26 mouse cellular contexts compared by ENCODE assay signal in the genomic region with DNA sequence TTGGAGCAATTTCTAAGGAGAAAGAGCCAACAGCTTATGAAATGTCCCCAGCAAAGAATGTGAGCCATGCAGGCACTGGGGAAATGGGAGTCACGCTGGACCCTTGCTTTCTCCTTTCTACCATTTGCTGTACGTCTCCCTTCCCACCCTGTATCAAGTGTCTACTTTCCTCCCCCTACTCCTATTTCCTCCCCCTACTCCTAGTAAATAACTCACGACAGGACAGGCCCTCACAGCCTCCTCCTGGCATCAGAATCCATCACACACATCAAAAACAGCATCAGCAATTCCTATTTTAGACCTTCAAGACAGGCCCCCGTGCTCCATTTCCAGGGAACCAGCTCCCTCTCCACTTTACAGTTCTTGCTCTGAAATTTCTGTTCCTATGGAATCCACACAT. TPM values are rescaled to one million over a fixed set of nuclear protein-coding genes. Genes with fewer than 3 reads are reported as not detected.
DNase-seq lines count a peak whose midpoint lies in the region; ATAC-seq and TF ChIP-seq lines count a peak whose summit lies in the region.
"Had no signal": no experiment of that assay in that cellular context is flagged by ENCODE, and none has a peak within 500 bp of the region (broad histone marks: within the 10 kb centered on the region; RNA-seq: fewer than 3 reads in every experiment).

No protein-coding gene starts in this region.

- 27% methylated on average over 4 of the region's 4 CpGs for WGBS in kidney, embryonic 14.5 days
- 37% methylated on average over 4 of the region's 4 CpGs for WGBS in kidney, postnatal 0 days

- peak overlapping the region; percentile 55; the same call in 1 of the 2 replicates for H3K27ac ChIP-seq in kidney, embryonic 14.5 days (ENCODE audit: low read depth, low read length)
- H3K27ac ChIP-seq in kidney, postnatal 0 days, result no peak overlapping the region
- H3K27ac ChIP-seq: embryonic facial prominence, embryonic 10.5 days; embryonic facial prominence, embryonic 13.5 days; forebrain, embryonic 12.5 days; forebrain, embryonic 15.5 days; hindbrain, embryonic 10.5 days; hindbrain, embryonic 13.5 days; intestine, embryonic 15.5 days had no signal

- H3K36me3 ChIP-seq in kidney, embryonic 14.5 days (ENCODE audit: control insufficient read depth, insufficient read depth, low read length), result peaks cover 24% of the 10 kb centered on the region; the same call in 1 of the 2 replicates
- peaks cover 16% of the 10 kb centered on the region; the same call in 1 of the 2 replicates for H3K36me3 ChIP-seq in kidney, postnatal 0 days (ENCODE audit: insufficient read depth, low read length)

- no peaks in the 10 kb centered on the region for H3K9me3 ChIP-seq in kidney, embryonic 14.5 days (ENCODE audit: control insufficient read depth, low read length)
- H3K9me3 ChIP-seq in kidney, postnatal 0 days (replicated peaks; ENCODE audit: low read length), result no peaks in the 10 kb centered on the region
- H3K9me3 ChIP-seq: embryonic facial prominence, embryonic 10.5 days; embryonic facial prominence, embryonic 13.5 days; forebrain, embryonic 12.5 days; forebrain, embryonic 15.5 days; hindbrain, embryonic 10.5 days; hindbrain, embryonic 13.5 days; intestine, embryonic 15.5 days had no signal

- H3K27me3 ChIP-seq in kidney, embryonic 14.5 days (ENCODE audit: control insufficient read depth, insufficient read depth, low read length), result no peaks in the 10 kb centered on the region
- no peaks in the 10 kb centered on the region for H3K27me3 ChIP-seq in kidney, postnatal 0 days (ENCODE audit: insufficient read depth, low read length)
- H3K27me3 ChIP-seq: embryonic facial prominence, embryonic 13.5 days; forebrain, embryonic 12.5 days; forebrain, embryonic 15.5 days; hindbrain, embryonic 13.5 days; intestine, embryonic 15.5 days had no signal

- no peaks in the 10 kb centered on the region for H3K4me1 ChIP-seq in kidney, embryonic 14.5 days (ENCODE audit: control insufficient read depth, insufficient read depth, low read length)
- no peaks in the 10 kb centered on the region for H3K4me1 ChIP-seq in kidney, postnatal 0 days (replicated peaks; ENCODE audit: insufficient read depth, low read length)
- H3K4me1 ChIP-seq: embryonic facial prominence, embryonic 10.5 days; forebrain, embryonic 12.5 days; hindbrain, embryonic 10.5 days; hindbrain, embryonic 13.5 days; intestine, embryonic 15.5 days had no signal

- DNase-seq in frontal cortex, postnatal 25 days (ENCODE audit: low spot score in 2 of 2), result no peak
- no peak for DNase-seq in kidney, adult 9 months
- DNase-seq in kidney, postnatal 0 days (ENCODE audit: low spot score), result peak; percentile 60
- no peak for DNase-seq in kidney, postnatal 4 days
- DNase-seq: adrenal gland, postnatal 10 days; adrenal gland, postnatal 36 days; cerebellum, adult 11 months; cerebellum, adult 8-10 months; cerebellum, postnatal 10 days; cerebellum, postnatal 36 days; embryo, embryonic 11 days; gastrocnemius, postnatal 36 days; heart, postnatal 36 days had no signal

- no peak overlapping the region for H3K4me3 ChIP-seq in kidney, embryonic 14.5 days (ENCODE audit: low read length)
- H3K4me3 ChIP-seq in kidney, postnatal 0 days (replicated peaks; ENCODE audit: low read depth, low read length), result no peak overlapping the region
- H3K4me3 ChIP-seq: embryonic facial prominence, embryonic 10.5 days; embryonic facial prominence, embryonic 13.5 days; erythroblast, embryonic 14.5 days; forebrain, embryonic 12.5 days; forebrain, embryonic 15.5 days; hindbrain, embryonic 10.5 days; hindbrain, embryonic 13.5 days; intestine, embryonic 15.5 days had no signal

- ATAC-seq in frontal cortex, adult (ENCODE audit: low TSS enrichment), result peak; percentile 38; the same call in 1 of the 2 replicates
- peak; percentile 56; the same call in 1 of the 2 replicates for ATAC-seq in kidney, embryonic 14.5 days (ENCODE audit: low FRiP score, low TSS enrichment)
- no peak for ATAC-seq in kidney, postnatal 0 days (replicated peaks; ENCODE audit: low FRiP score, low read depth)
- ATAC-seq: activated CD4-positive, CD25-positive, alpha-beta regulatory T cell, adult 4 months; forebrain, embryonic 15.5 days; hindbrain, embryonic 16.5 days; intestine, embryonic 15.5 days had no signal

- H3K9ac ChIP-seq in kidney, embryonic 14.5 days (ENCODE audit: low read depth, low read length), result no peak overlapping the region
- H3K9ac ChIP-seq in kidney, postnatal 0 days (ENCODE audit: low read depth, low read length), result no peak overlapping the region
- H3K9ac ChIP-seq: embryonic facial prominence, embryonic 13.5 days; forebrain, embryonic 12.5 days; forebrain, embryonic 15.5 days; hindbrain, embryonic 13.5 days; intestine, embryonic 15.5 days had no signal

- H3K4me2 ChIP-seq in kidney, embryonic 14.5 days (replicated peaks; ENCODE audit: low read depth, low read length), result no peak overlapping the region
- H3K4me2 ChIP-seq in kidney, postnatal 0 days (ENCODE audit: low read length), result no peak overlapping the region
- H3K4me2 ChIP-seq: embryonic facial prominence, embryonic 13.5 days; forebrain, embryonic 12.5 days; forebrain, embryonic 15.5 days; heart, embryonic 11.5 days; hindbrain, embryonic 13.5 days; intestine, embryonic 15.5 days had no signal

- TF ChIP-seq CTCF in kidney, postnatal 0 days (IDR thresholded peaks at IDR 0.05; ENCODE audit: low read depth), result no peak

RNA-seq across cellular contexts. Expression of gene Rspry1, which starts 10.0 kb away (rescaled TPM):
- polyA plus RNA-seq in kidney, embryonic 14.5 days (2014; fragmentation: Nextera tagmentation; extraction: Ambion mirVana), result 29.6 and 37.3 TPM in 2 replicates
- 31.0 and 33.1 TPM in 2 replicates for polyA plus RNA-seq in kidney, postnatal 0 days (2015; fragmentation: Nextera tagmentation; extraction: Ambion mirVana)

RNA-seq across cellular contexts. Expression of gene Fam192a, which starts 10.1 kb away (rescaled TPM):
- polyA plus RNA-seq in kidney, embryonic 14.5 days (2014; fragmentation: Nextera tagmentation; extraction: Ambion mirVana), result 60.2 and 82.1 TPM in 2 replicates
- polyA plus RNA-seq in kidney, postnatal 0 days (2015; fragmentation: Nextera tagmentation; extraction: Ambion mirVana), result 64.1 and 72.0 TPM in 2 replicates

RNA-seq across cellular contexts. Expression of gene Cpne2, which starts 58.9 kb away (rescaled TPM):
- 13.2 and 13.6 TPM in 2 replicates for polyA plus RNA-seq in kidney, embryonic 14.5 days (2014; fragmentation: Nextera tagmentation; extraction: Ambion mirVana)
- polyA plus RNA-seq in kidney, postnatal 0 days (2015; fragmentation: Nextera tagmentation; extraction: Ambion mirVana), result 11.4 and 12.9 TPM in 2 replicates
